Mouse (Mus musculus): ENCODE data around the gene Greb1. TPM values are rescaled to one million over a fixed set of nuclear protein-coding genes. Genes with fewer than 3 reads are reported as not detected.
"Not testable (repeated sequence)": the region's sequence is repeated elsewhere in the genome, so short reads cannot be mapped to it uniquely, and the experiment has no call there.

Greb1 gene
- polyA plus RNA-seq, 1 experiment from 2014 or later, result 0.72 TPM

DNA sequence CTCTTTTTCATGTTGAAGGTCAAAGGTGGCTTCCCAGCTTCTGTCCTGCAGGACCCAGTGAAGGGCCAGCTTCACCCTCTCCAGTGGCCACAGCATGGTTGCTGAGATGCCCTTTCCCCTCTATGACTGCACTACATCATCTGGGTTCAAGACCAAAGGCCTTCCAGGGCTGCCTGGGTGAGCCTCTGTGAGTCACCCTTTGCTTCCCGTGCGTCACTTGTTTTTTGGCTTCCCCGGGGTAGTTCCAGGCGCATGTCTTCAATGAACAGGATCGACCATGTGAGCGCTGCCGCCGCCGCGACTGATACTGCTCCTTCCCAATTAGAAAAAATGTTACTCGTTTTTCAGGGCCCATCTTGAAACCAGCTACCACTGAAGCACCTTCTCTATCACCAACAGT, 70.5 kb downstream of the Greb1 start:
- Histone ChIP-seq H3K9me3 (ENCODE audit: control insufficient read depth, low read length) (no peaks in the 10 kb centered on the region), H3K4me1 (replicated peaks; ENCODE audit: control insufficient read depth, insufficient read depth, low read length) (no peaks in the 10 kb centered on the region; the same call in 1 of the 2 replicates), H3K27me3 (replicated peaks; ENCODE audit: control insufficient read depth, insufficient read depth, low read length) (no peaks in the 10 kb centered on the region), H3K9ac (replicated peaks; ENCODE audit: low read depth, low read length) (no peak overlapping the region), H3K4me2 (ENCODE audit: low read length) (no peak overlapping the region), H3K4me3 (replicated peaks; ENCODE audit: low read length) (no peak overlapping the region), H3K27ac (ENCODE audit: low read length) (no peak overlapping the region), H3K36me3 (ENCODE audit: control insufficient read depth, insufficient read depth) (no peaks in the 10 kb centered on the region)
- no peak for ATAC-seq
- WGBS, result 89% methylated on average over 11 of the region's 11 CpGs

DNA sequence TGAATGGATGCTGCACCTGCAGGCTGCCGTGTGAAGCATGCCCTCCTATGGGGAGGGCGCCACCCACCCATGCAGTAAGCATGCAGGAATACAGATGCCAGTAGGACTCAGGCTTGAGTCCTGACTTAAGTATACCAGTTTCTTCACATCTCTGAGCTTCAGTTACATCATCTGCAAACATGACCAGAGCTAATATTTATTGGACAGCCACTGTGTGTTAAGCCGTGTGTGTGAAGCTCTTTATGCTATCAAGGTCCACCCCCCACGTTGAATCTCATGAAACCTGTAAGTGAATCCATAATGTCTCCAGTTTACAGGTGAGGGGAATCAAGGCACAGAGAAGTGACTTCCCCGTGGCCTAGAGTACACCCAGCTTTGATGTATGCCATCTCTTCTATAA, 72.5 kb downstream of the Greb1 start:
- no peak overlapping the region for H3K9ac ChIP-seq (replicated peaks; ENCODE audit: low read depth, low read length)
- no peak overlapping the region for H3K4me2 ChIP-seq (ENCODE audit: low read length)
- no peaks in the 10 kb centered on the region; the same call in 1 of the 2 replicates for H3K4me1 ChIP-seq (replicated peaks; ENCODE audit: control insufficient read depth, insufficient read depth, low read length)
- no peaks in the 10 kb centered on the region for H3K36me3 ChIP-seq (ENCODE audit: control insufficient read depth, insufficient read depth)
- no peaks in the 10 kb centered on the region for H3K27me3 ChIP-seq (replicated peaks; ENCODE audit: control insufficient read depth, insufficient read depth, low read length)
- H3K27ac ChIP-seq (ENCODE audit: low read length), result no peak overlapping the region
- no peaks in the 10 kb centered on the region for H3K9me3 ChIP-seq (ENCODE audit: control insufficient read depth, low read length)
- H3K4me3 ChIP-seq (replicated peaks; ENCODE audit: low read length), result no peak overlapping the region
- no peak for ATAC-seq
- WGBS, result 81% methylated on average over 5 of the region's 5 CpGs

GRCm38 (mm10) chr12:16726229-16726628, 74.5 kb downstream of the Greb1 start:
- no peaks in the 10 kb centered on the region; the same call in 1 of the 2 replicates for H3K4me1 ChIP-seq (replicated peaks; ENCODE audit: control insufficient read depth, insufficient read depth, low read length)
- no peak overlapping the region for H3K27ac ChIP-seq (ENCODE audit: low read length)
- no peak overlapping the region for H3K4me3 ChIP-seq (replicated peaks; ENCODE audit: low read length)
- H3K9ac ChIP-seq (replicated peaks; ENCODE audit: low read depth, low read length), result no peak overlapping the region
- H3K36me3 ChIP-seq (ENCODE audit: control insufficient read depth, insufficient read depth), result no peaks in the 10 kb centered on the region
- H3K9me3 ChIP-seq (ENCODE audit: control insufficient read depth, low read length), result no peaks in the 10 kb centered on the region
- 80% methylated on average over 3 of the region's 3 CpGs for WGBS
- no peaks in the 10 kb centered on the region for H3K27me3 ChIP-seq (replicated peaks; ENCODE audit: control insufficient read depth, insufficient read depth, low read length)
- H3K4me2 ChIP-seq (ENCODE audit: low read length), result no peak overlapping the region
- no peak for ATAC-seq

- H3K9ac ChIP-seq (replicated peaks; ENCODE audit: low read depth, low read length), result no peak overlapping the region
- no peak for ATAC-seq
- no peak overlapping the region for H3K4me3 ChIP-seq (replicated peaks; ENCODE audit: low read length)
- no peak overlapping the region for H3K4me2 ChIP-seq (ENCODE audit: low read length)
- no peaks in the 10 kb centered on the region for H3K27me3 ChIP-seq (replicated peaks; ENCODE audit: control insufficient read depth, insufficient read depth, low read length)
- H3K4me1 ChIP-seq (replicated peaks; ENCODE audit: control insufficient read depth, insufficient read depth, low read length), result no peaks in the 10 kb centered on the region
- no peak overlapping the region for H3K27ac ChIP-seq (ENCODE audit: low read length)
- H3K9me3 ChIP-seq (ENCODE audit: control insufficient read depth, low read length), result no peaks in the 10 kb centered on the region
- WGBS, result 53% methylated on average over 3 of the region's 3 CpGs
- no peaks in the 10 kb centered on the region for H3K36me3 ChIP-seq (ENCODE audit: control insufficient read depth, insufficient read depth)
Observed at GRCm38 (mm10) chr12:16723601-16724000, 77.1 kb downstream of the Greb1 start.

- H3K4me3 ChIP-seq (replicated peaks; ENCODE audit: low read length), result no peak overlapping the region
- H3K9me3 ChIP-seq (ENCODE audit: control insufficient read depth, low read length), result no peaks in the 10 kb centered on the region
- H3K36me3 ChIP-seq (ENCODE audit: control insufficient read depth, insufficient read depth), result no peaks in the 10 kb centered on the region
- 46% methylated on average over 8 of the region's 8 CpGs for WGBS
- no peak overlapping the region for H3K4me2 ChIP-seq (ENCODE audit: low read length)
- no peaks in the 10 kb centered on the region for H3K4me1 ChIP-seq (replicated peaks; ENCODE audit: control insufficient read depth, insufficient read depth, low read length)
- peak; percentile 65; the same call in 1 of the 2 replicates for ATAC-seq
- H3K9ac ChIP-seq (replicated peaks; ENCODE audit: low read depth, low read length), result no peak overlapping the region
- no peaks in the 10 kb centered on the region for H3K27me3 ChIP-seq (replicated peaks; ENCODE audit: control insufficient read depth, insufficient read depth, low read length)
- H3K27ac ChIP-seq (ENCODE audit: low read length), result no peak overlapping the region
Observed at GRCm38 (mm10) chr12:16718660-16719315, 81.9 kb downstream of the Greb1 start.

DNA sequence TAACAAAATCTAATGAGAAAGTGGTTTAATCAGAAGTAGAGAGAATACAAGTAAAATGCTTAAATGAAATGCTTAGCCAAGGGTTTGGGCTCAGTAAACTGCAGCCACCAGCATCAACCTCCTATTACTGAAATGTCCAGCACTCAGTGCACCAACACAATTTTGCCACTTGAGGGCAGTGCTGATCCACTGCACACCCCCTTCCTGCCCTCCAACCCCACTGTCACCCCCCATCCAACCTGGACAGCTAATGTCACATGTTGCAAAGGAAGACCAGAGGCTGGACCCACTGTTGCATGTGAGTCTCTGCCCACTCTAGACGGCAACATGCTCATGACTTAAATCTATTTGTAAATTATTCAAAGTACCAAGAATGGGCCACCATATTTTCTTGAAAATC, 83.0 kb downstream of the Greb1 start:
- Histone ChIP-seq H3K27me3 (replicated peaks; ENCODE audit: control insufficient read depth, insufficient read depth, low read length) (no peaks in the 10 kb centered on the region), H3K9ac (replicated peaks; ENCODE audit: low read depth, low read length) (no peak overlapping the region), H3K4me3 (replicated peaks; ENCODE audit: low read length) (no peak overlapping the region), H3K4me1 (replicated peaks; ENCODE audit: control insufficient read depth, insufficient read depth, low read length) (no peaks in the 10 kb centered on the region), H3K9me3 (ENCODE audit: control insufficient read depth, low read length) (no peaks in the 10 kb centered on the region), H3K36me3 (ENCODE audit: control insufficient read depth, insufficient read depth) (no peaks in the 10 kb centered on the region), H3K27ac (ENCODE audit: low read length) (no peak overlapping the region), H3K4me2 (ENCODE audit: low read length) (no peak overlapping the region)
- WGBS, result 73% methylated on average over 1 of the region's 1 CpGs
- ATAC-seq, result no peak

GRCm38 (mm10) chr12:16714616-16715015, 86.1 kb downstream of the Greb1 start:
- no peak for ATAC-seq
- no peak overlapping the region for H3K27ac ChIP-seq (ENCODE audit: low read length)
- H3K4me2 ChIP-seq (ENCODE audit: low read length), result no peak overlapping the region
- H3K4me3 ChIP-seq (replicated peaks; ENCODE audit: low read length), result no peak overlapping the region
- no peaks in the 10 kb centered on the region for H3K36me3 ChIP-seq (ENCODE audit: control insufficient read depth, insufficient read depth)
- no peak overlapping the region for H3K9ac ChIP-seq (replicated peaks; ENCODE audit: low read depth, low read length)
- no peaks in the 10 kb centered on the region for H3K9me3 ChIP-seq (ENCODE audit: control insufficient read depth, low read length)
- WGBS, result 91% methylated on average over 10 of the region's 10 CpGs
- no peaks in the 10 kb centered on the region for H3K4me1 ChIP-seq (replicated peaks; ENCODE audit: control insufficient read depth, insufficient read depth, low read length)
- no peaks in the 10 kb centered on the region for H3K27me3 ChIP-seq (replicated peaks; ENCODE audit: control insufficient read depth, insufficient read depth, low read length)

DNA sequence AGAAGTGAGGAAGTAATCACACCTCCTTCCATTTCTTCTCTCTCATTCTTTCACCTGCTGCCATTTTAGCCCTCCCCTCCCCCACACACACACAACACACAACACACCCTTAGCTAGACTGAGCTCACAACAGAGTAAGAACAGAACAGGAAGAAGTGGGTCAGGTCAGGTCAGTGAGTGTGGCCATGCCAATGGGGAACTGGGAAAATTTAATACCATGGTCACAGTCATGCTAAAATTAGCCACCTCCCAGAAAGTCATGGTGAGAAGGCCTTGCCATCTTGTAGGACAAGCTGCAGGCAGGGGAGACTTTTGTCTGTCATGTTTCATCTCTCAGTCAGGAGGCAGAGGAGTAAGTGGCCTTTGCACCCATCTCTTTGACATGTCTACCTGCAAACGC, 102.0 kb downstream of the Greb1 start:
- Histone ChIP-seq H3K4me1 (replicated peaks; ENCODE audit: control insufficient read depth, insufficient read depth, low read length) (no peaks in the 10 kb centered on the region), H3K4me3 (replicated peaks; ENCODE audit: low read length) (no peak overlapping the region), H3K27me3 (replicated peaks; ENCODE audit: control insufficient read depth, insufficient read depth, low read length) (no peaks in the 10 kb centered on the region), H3K9me3 (ENCODE audit: control insufficient read depth, low read length) (no peaks in the 10 kb centered on the region), H3K27ac (ENCODE audit: low read length) (no peak overlapping the region), H3K36me3 (ENCODE audit: control insufficient read depth, insufficient read depth) (no peaks in the 10 kb centered on the region), H3K4me2 (ENCODE audit: low read length) (no peak overlapping the region), H3K9ac (replicated peaks; ENCODE audit: low read depth, low read length) (no peak overlapping the region)
- 96% methylated on average over 1 of the region's 1 CpGs for WGBS
- no peak for ATAC-seq

GRCm38 (mm10) chr12:16696146-16696545, 104.5 kb downstream of the Greb1 start:
- Histone ChIP-seq H3K27me3 (replicated peaks; ENCODE audit: control insufficient read depth, insufficient read depth, low read length) (no peaks in the 10 kb centered on the region), H3K27ac (ENCODE audit: low read length) (no peak overlapping the region), H3K4me1 (replicated peaks; ENCODE audit: control insufficient read depth, insufficient read depth, low read length) (no peaks in the 10 kb centered on the region), H3K36me3 (ENCODE audit: control insufficient read depth, insufficient read depth) (no peaks in the 10 kb centered on the region), H3K9me3 (ENCODE audit: control insufficient read depth, low read length) (no peaks in the 10 kb centered on the region), H3K9ac (replicated peaks; ENCODE audit: low read depth, low read length) (no peak overlapping the region), H3K4me2 (ENCODE audit: low read length) (no peak overlapping the region), H3K4me3 (replicated peaks; ENCODE audit: low read length) (no peak overlapping the region)
- no peak for ATAC-seq
- 91% methylated on average over 13 of the region's 13 CpGs for WGBS

DNA sequence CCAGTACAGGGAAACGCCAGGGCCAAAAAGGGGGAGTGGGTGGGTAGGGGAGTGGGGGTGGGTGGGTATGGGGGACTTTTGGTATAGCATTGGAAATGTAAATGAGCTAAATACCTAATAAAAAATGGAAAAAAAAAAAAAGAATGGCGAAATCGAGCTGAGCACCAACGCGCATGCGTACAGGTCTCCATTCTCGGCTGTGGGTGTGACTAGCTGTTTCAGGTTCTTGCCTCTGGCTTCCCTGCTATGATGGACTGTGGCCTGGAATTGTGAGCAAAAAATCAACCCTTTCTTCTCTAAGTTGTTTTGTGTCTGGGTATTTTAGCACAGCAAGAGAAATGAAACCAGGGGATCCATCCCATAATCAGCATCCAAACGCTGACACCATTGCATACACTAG, 105.4 kb downstream of the Greb1 start:
- not testable (repeated sequence) for H3K9ac ChIP-seq (replicated peaks; ENCODE audit: low read depth, low read length); H3K27ac ChIP-seq (ENCODE audit: low read length); H3K4me3 ChIP-seq (replicated peaks; ENCODE audit: low read length); H3K36me3 ChIP-seq (ENCODE audit: control insufficient read depth, insufficient read depth); ATAC-seq; H3K9me3 ChIP-seq (ENCODE audit: control insufficient read depth, low read length); H3K4me2 ChIP-seq (ENCODE audit: low read length); H3K4me1 ChIP-seq (replicated peaks; ENCODE audit: control insufficient read depth, insufficient read depth, low read length); H3K27me3 ChIP-seq (replicated peaks; ENCODE audit: control insufficient read depth, insufficient read depth, low read length)
- 98% methylated on average over 7 of the region's 8 CpGs for WGBS

Data from forebrain, embryonic 16.5 days (tissue).